In the genomic region with DNA sequence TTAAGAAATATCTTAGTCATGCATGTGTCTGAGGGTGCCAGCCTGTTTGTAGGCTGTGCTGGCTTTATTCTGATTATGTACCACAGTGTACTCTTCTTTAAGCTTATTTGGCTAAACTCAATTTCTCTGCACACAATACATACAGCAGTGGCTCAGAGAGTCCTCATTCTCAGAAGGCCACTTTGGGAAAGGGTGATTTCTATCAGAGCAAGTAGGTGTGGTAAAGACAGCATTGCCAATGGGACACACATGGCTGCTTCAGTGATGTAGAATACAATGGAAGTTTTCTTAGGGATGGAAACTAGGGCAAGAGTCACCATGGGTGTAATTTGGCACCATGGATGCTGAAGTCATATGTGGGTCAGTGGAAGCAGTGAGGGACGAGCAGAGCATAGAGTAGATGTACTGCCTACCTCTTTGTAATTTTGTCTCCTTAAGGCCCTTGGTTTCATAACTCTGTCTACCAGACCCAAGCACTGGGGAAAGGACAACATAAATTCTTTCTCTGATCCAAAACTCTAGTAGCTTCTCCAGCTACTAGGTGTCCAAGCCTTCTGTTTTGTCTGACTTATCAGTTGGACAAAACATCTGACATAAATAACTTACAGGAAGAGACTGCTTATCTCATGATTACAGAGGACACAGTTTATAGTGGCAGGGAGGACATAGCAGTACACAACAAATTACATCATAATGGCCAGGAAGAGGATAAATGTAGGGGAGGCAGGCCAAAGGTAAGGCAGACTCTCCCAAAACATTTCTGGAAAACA, we compare ENCODE assay signal across 20 mouse cellular contexts. TPM values are rescaled to one million over a fixed set of nuclear protein-coding genes. Genes with fewer than 3 reads are reported as not detected.
DNase-seq lines count a peak whose midpoint lies in the region; ATAC-seq and TF ChIP-seq lines count a peak whose summit lies in the region.
"Had no signal": no experiment of that assay in that cellular context is flagged by ENCODE, and none has a peak within 500 bp of the region (broad histone marks: within the 10 kb centered on the region; RNA-seq: fewer than 3 reads in every experiment).

No protein-coding gene starts in this region.

- ATAC-seq in heart, embryonic 15.5 days (replicated peaks; ENCODE audit: insufficient number of reproducible peaks, insufficient read depth, low FRiP score, low read depth), result no peak
- ATAC-seq in heart, embryonic 11.5 days (replicated peaks; ENCODE audit: insufficient number of reproducible peaks, low FRiP score, low TSS enrichment), result no peak
- peak; percentile 70 for ATAC-seq in erythroblast, adult 5-6 weeks (replicated peaks; ENCODE audit: low FRiP score, poor library complexity, severe bottlenecking)
- ATAC-seq in liver, postnatal 0 days, result peak; percentile 86
- ATAC-seq: activated CD4-positive, CD25-positive, alpha-beta regulatory T cell, adult 4 months; forebrain, postnatal 0 days had no signal

- TF ChIP-seq CTCF in liver, postnatal 0 days (IDR thresholded peaks at IDR 0.05; ENCODE audit: low read depth), result no peak

- H3K4me3 ChIP-seq in heart, embryonic 15.5 days, result no peak overlapping the region
- H3K4me3 ChIP-seq in heart, embryonic 11.5 days (ENCODE audit: low read depth, low read length), result no peak overlapping the region
- H3K4me3 ChIP-seq in liver, postnatal 0 days (ENCODE audit: low read depth, low read length), result no peak overlapping the region
- H3K4me3 ChIP-seq: limb, embryonic 12.5 days; megakaryocyte, embryonic 14.5 days had no signal

- no peak overlapping the region for H3K9ac ChIP-seq in heart, embryonic 15.5 days
- H3K9ac ChIP-seq in heart, embryonic 11.5 days (ENCODE audit: low read depth, low read length), result no peak overlapping the region
- no peak overlapping the region for H3K9ac ChIP-seq in liver, postnatal 0 days (replicated peaks)
- H3K9ac ChIP-seq: forebrain, postnatal 0 days; hindbrain, embryonic 14.5 days; limb, embryonic 12.5 days had no signal

- H3K4me2 ChIP-seq in heart, embryonic 15.5 days, result no peak overlapping the region
- no peak overlapping the region for H3K4me2 ChIP-seq in heart, embryonic 11.5 days
- no peak overlapping the region for H3K4me2 ChIP-seq in liver, postnatal 0 days (ENCODE audit: low read depth, low read length)
- H3K4me2 ChIP-seq: hindbrain, embryonic 14.5 days; limb, embryonic 12.5 days had no signal

- H3K36me3 ChIP-seq in heart, embryonic 15.5 days, result no peaks in the 10 kb centered on the region
- H3K36me3 ChIP-seq in heart, embryonic 11.5 days (ENCODE audit: control insufficient read depth, insufficient read depth, low read length), result no peaks in the 10 kb centered on the region
- no peaks in the 10 kb centered on the region for H3K36me3 ChIP-seq in liver, postnatal 0 days (replicated peaks; ENCODE audit: insufficient read depth, low read length)
- H3K36me3 ChIP-seq: limb, embryonic 12.5 days had no signal

- H3K27ac ChIP-seq in heart, embryonic 15.5 days, result peak overlapping the region; percentile 34
- H3K27ac ChIP-seq in heart, embryonic 11.5 days (ENCODE audit: low read depth, low read length), result no peak overlapping the region
- H3K27ac ChIP-seq in liver, postnatal 0 days (ENCODE audit: low read depth), result 0 out of 2 replicates have a peak overlapping the region, but pooled peaks have one; percentile 12
- H3K27ac ChIP-seq: hindbrain, embryonic 14.5 days; limb, embryonic 12.5 days had no signal

- no peaks in the 10 kb centered on the region for H3K27me3 ChIP-seq in heart, embryonic 15.5 days
- H3K27me3 ChIP-seq in heart, embryonic 11.5 days (ENCODE audit: control insufficient read depth, insufficient read depth, low read length), result no peaks in the 10 kb centered on the region
- no peaks in the 10 kb centered on the region for H3K27me3 ChIP-seq in liver, postnatal 0 days (ENCODE audit: insufficient read depth, low read length)
- H3K27me3 ChIP-seq: limb, embryonic 12.5 days; megakaryocyte, embryonic 14.5 days had no signal

- WGBS in heart, embryonic 15.5 days, result 41% methylated on average over 1 of the region's 1 CpGs
- WGBS in heart, embryonic 11.5 days (ENCODE audit: insufficient replicate concordance), result 50% methylated on average over 1 of the region's 1 CpGs
- 46% methylated on average over 1 of the region's 1 CpGs for WGBS in liver, postnatal 0 days (ENCODE audit: insufficient replicate concordance)

- H3K4me1 ChIP-seq in heart, embryonic 15.5 days (replicated peaks), result no peaks in the 10 kb centered on the region
- H3K4me1 ChIP-seq in heart, embryonic 11.5 days (ENCODE audit: control insufficient read depth, insufficient read depth, low read length), result no peaks in the 10 kb centered on the region
- peaks cover 7% of the 10 kb centered on the region; the same call in 1 of the 2 replicates for H3K4me1 ChIP-seq in liver, postnatal 0 days (ENCODE audit: insufficient read depth)
- H3K4me1 ChIP-seq: limb, embryonic 12.5 days had no signal

- peak; percentile 89 for TF ChIP-seq EP300 in liver, postnatal 0 days (IDR thresholded peaks at IDR 0.05; ENCODE audit: low read depth)

- H3K9me3 ChIP-seq in heart, embryonic 15.5 days (replicated peaks), result no peaks in the 10 kb centered on the region
- H3K9me3 ChIP-seq in heart, embryonic 11.5 days (replicated peaks; ENCODE audit: control insufficient read depth, low read length), result no peaks in the 10 kb centered on the region
- no peaks in the 10 kb centered on the region for H3K9me3 ChIP-seq in liver, postnatal 0 days (ENCODE audit: low read length)
- H3K9me3 ChIP-seq: limb, embryonic 12.5 days; megakaryocyte, embryonic 14.5 days had no signal

- peak; percentile 38 for DNase-seq in Muller cell, postnatal 12 days (ENCODE audit: inconsistent ontology term)
- DNase-seq in liver, postnatal 0 days, result no peak
- DNase-seq in layer of hippocampus, postnatal 25 days (ENCODE audit: extremely low spot score in 1 of 2, low spot score in 1 of 2), result no peak
- no peak for DNase-seq in urinary bladder, postnatal 14 days (ENCODE audit: low spot score)
- DNase-seq: cerebellum, adult 2 months; forebrain, postnatal 0 days; kidney, adult 11 months; kidney, postnatal 4 days; spleen, adult 18-20 months had no signal

RNA-seq across cellular contexts. Expression of a gene that starts 24.0 kb away (rescaled TPM):
- polyA plus RNA-seq in heart, embryonic 15.5 days (2015; fragmentation: Nextera tagmentation; extraction: Ambion mirVana), result 0.16 TPM in 1 of 2 replicates, not detected in the other
- not detected in 2 replicates for polyA plus RNA-seq in heart, embryonic 11.5 days (2014; fragmentation: Nextera tagmentation; extraction: Ambion mirVana)
- not detected in 2 replicates for total RNA-seq in erythroblast, adult 5-6 weeks (2015; ENCODE audit: low replicate concordance)
- total RNA-seq in erythroblast, adult 5-6 weeks (2017; ENCODE audit: low replicate concordance), result not detected in 2 replicates
- not detected in 2 replicates for polyA plus RNA-seq in liver, postnatal 0 days (2015; fragmentation: Nextera tagmentation; extraction: Ambion mirVana)
- total RNA-seq in layer of hippocampus, postnatal 25 days (2021), result not detected
- total RNA-seq: adrenal gland, postnatal 4 days; forebrain, postnatal 0 days; monocyte, adult 5-6 weeks had no signal
- polyA plus RNA-seq: activated CD4-positive, CD25-positive, alpha-beta regulatory T cell, adult 4 months; cerebellum, adult 2 months; forebrain, postnatal 0 days; hindbrain, embryonic 14.5 days; limb, embryonic 12.5 days; neural tube, embryonic 14.5 days; urinary bladder, adult 2 months had no signal

RNA-seq across cellular contexts. Expression of a gene that starts 49.8 kb away (rescaled TPM):
- polyA plus RNA-seq in heart, embryonic 15.5 days (2015; fragmentation: Nextera tagmentation; extraction: Ambion mirVana), result 125 and 164 TPM in 2 replicates
- 46.8 and 56.2 TPM in 2 replicates for polyA plus RNA-seq in heart, embryonic 11.5 days (2014; fragmentation: Nextera tagmentation; extraction: Ambion mirVana)
- 678 and 679 TPM in 2 replicates for total RNA-seq in erythroblast, adult 5-6 weeks (2015; ENCODE audit: low replicate concordance)
- total RNA-seq in erythroblast, adult 5-6 weeks (2017; ENCODE audit: low replicate concordance), result 1,468 and 1,791 TPM in 2 replicates
- polyA plus RNA-seq in liver, postnatal 0 days (2015; fragmentation: Nextera tagmentation; extraction: Ambion mirVana), result 63.1 and 63.9 TPM in 2 replicates
- total RNA-seq in layer of hippocampus, postnatal 25 days (2021), result 1 to 10 TPM; 1.6 to 2.0 TPM

Comparison
In these comparisons a context has a peak if more than half of its experiments do, and no peak if none do; other contexts are left out.
1. ATAC-seq: peak in erythroblast, adult 5-6 weeks (single experiment) and liver, postnatal 0 days (single experiment); none in heart, embryonic 15.5 days (single experiment) and heart, embryonic 11.5 days (single experiment).